Mouse (Mus musculus): ENCODE measurements around the gene Meiob.

DNA sequence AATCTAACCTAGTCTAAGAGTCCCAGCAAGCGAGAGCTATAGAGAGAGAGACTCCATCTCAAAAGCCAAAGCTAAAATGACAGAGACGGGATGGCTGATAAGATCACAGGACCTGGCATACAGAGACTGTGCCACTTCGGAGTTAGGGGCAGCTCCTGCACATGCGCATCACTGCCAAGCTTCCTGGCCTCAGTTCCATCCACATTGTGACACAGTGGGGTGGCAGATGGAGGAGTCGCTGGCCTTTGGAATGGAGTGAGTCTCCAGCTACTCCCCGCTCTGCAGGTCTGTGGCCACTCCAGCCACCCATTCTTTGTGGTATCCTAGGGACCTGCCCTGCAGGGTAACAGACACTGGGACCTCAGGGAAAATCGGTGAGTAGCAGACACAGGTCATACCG lies 61.7 kb downstream of the Meiob start, which contains the start of gene Igfals:
- no peak for TF ChIP-seq CTCF (IDR thresholded peaks at IDR 0.05; ENCODE audit: low read depth, low read length)
- TF ChIP-seq EP300 (IDR thresholded peaks at IDR 0.05; ENCODE audit: insufficient read depth, low read depth, low read length): no peak

All from ES-Bruce4 (cell line).